8 mouse cellular contexts compared by ENCODE assay signal in the genomic region with DNA sequence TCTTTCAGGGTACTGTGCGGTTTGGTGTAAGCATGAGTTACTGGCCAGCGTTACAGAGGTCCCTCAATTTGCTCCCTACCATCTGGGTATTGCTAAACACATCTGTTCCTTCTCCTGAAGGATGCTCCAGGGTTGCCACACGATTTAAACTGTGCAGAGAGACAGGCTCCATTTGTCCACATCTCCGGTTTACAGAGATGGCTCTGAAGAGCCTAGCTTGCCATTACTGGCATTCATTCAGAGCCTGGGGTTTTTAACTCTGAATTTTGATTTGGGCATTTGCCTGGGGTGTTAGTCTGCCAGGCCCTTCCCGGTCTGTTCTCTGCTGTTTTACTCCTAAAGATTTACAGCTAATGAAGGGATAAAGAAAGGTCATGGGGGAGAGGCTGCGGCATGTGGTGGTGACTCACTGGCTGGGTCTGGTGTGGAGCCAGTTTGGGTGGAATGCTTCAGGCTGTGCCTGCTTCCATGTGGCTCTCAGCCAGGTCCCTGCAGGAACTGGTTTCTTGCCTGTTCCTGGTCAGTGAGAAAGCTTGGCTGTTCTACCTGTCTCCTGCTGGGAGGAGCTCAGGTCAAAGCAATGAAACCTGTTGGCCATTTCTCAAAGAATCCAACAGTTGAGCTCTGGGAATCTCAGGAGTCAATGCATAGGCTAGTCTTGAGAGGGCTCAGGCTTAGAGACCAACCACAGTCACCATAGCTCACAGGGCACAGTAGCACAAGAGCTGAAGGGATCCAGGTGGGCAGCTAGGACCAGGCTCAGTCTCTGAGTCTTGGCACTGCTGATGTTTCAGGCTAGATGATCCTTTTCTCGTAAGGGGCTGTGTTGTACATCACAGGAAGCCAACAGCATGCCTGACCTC.
DNase-seq lines count a peak whose midpoint lies in the region; ATAC-seq and TF ChIP-seq lines count a peak whose summit lies in the region.

No protein-coding gene starts in this region.

- no peak overlapping the region for H3K9ac ChIP-seq in hindbrain, embryonic 12.5 days

- H3K4me1 ChIP-seq in bone marrow macrophage, adult 2 months (ENCODE audit: control insufficient read depth, insufficient read depth, low read length): peaks cover 20% of the 10 kb centered on the region
- H3K4me1 ChIP-seq in hindbrain, embryonic 12.5 days: peaks cover 6% of the 10 kb centered on the region; the same call in 1 of the 2 replicates
- peaks cover 13% of the 10 kb centered on the region for H3K4me1 ChIP-seq in limb, embryonic 10.5 days

- no peaks in the 10 kb centered on the region for H3K9me3 ChIP-seq in hindbrain, embryonic 12.5 days (replicated peaks)
- H3K9me3 ChIP-seq in limb, embryonic 10.5 days (replicated peaks): no peaks in the 10 kb centered on the region

- no peak for TF ChIP-seq CTCF in bone marrow macrophage, adult 2 months (IDR thresholded peaks at IDR 0.05; ENCODE audit: low read depth, low read length)

- no peak overlapping the region for H3K4me3 ChIP-seq in bone marrow macrophage, adult 2 months (ENCODE audit: insufficient read depth, low read length)
- H3K4me3 ChIP-seq in hindbrain, embryonic 12.5 days: no peak overlapping the region
- H3K4me3 ChIP-seq in limb, embryonic 10.5 days: no peak overlapping the region

- 55% methylated on average over 7 of the region's 7 CpGs for WGBS in hindbrain, embryonic 12.5 days
- 54% methylated on average over 7 of the region's 7 CpGs for WGBS in limb, embryonic 10.5 days

- TF ChIP-seq POLR2A in bone marrow macrophage, adult 2 months (IDR thresholded peaks at IDR 0.05; ENCODE audit: borderline replicate concordance, low read depth, low read length): no peak

- no peaks in the 10 kb centered on the region for H3K36me3 ChIP-seq in hindbrain, embryonic 12.5 days
- H3K36me3 ChIP-seq in limb, embryonic 10.5 days: no peaks in the 10 kb centered on the region

- no peak overlapping the region for H3K4me2 ChIP-seq in hindbrain, embryonic 12.5 days (replicated peaks)

- DNase-seq in adipocyte (ENCODE audit: low spot score): peak; percentile 94
- peak; percentile 26 to 38 for DNase-seq in frontal cortex, postnatal 36 days (ENCODE audit: low spot score in 2 of 2)
- no peak for DNase-seq in limb, embryonic 10.5 days (ENCODE audit: low spot score)
- DNase-seq in ovary, adult 18-20 months (ENCODE audit: low spot score): peak; percentile 88
- no peak for DNase-seq in thymus, postnatal 0 days (ENCODE audit: low spot score)

- ATAC-seq in hindbrain, embryonic 12.5 days (ENCODE audit: low FRiP score): 0 out of 2 replicates have a peak, but pooled peaks have one; percentile 19
- no peak for ATAC-seq in granulocyte monocyte progenitor cell, adult 5-6 weeks (replicated peaks; ENCODE audit: poor library complexity, severe bottlenecking)

- H3K27ac ChIP-seq in bone marrow macrophage, adult 2 months (ENCODE audit: insufficient read depth, low read depth, low read length): peak overlapping the region; percentile 33
- no peak overlapping the region for H3K27ac ChIP-seq in hindbrain, embryonic 12.5 days
- H3K27ac ChIP-seq in limb, embryonic 10.5 days: peak overlapping the region; percentile 36; the same call in 1 of the 2 replicates

- H3K27me3 ChIP-seq in hindbrain, embryonic 12.5 days: no peaks in the 10 kb centered on the region
- H3K27me3 ChIP-seq in limb, embryonic 10.5 days (ENCODE audit: low read depth, poor library complexity, severe bottlenecking): no peaks in the 10 kb centered on the region

Comparison
In these comparisons a context has a peak if more than half of its experiments do, and no peak if none do; other contexts are left out.
1. DNase-seq: peak in adipocyte (single experiment), frontal cortex, postnatal 36 days (2 of 2) and ovary, adult 18-20 months (single experiment); none in limb, embryonic 10.5 days (single experiment) and thymus, postnatal 0 days (single experiment).